Mouse (Mus musculus) heart, adult 2 months (tissue): ENCODE measurements at regions not wholly inside any gene's neighbourhood (a gene's known extent, or its start where the extent isn't known, plus 50 kb on each side); places are given as distances from the start of the nearest gene placed in this dataset.

Source experiments
- DNase-seq, 2 experiments: peaks; one replicate each; pipeline ENCODE4 v3.0.0; 2021
- H3K27ac ChIP-seq: fragments of 200-600 bp; 2 replicates; pipeline ENCODE4 v1.8.1; 2022
- H3K27me3 ChIP-seq: fragments of 200-500 bp; 2 replicates; pipeline ENCODE4 v1.6.1; 2012; ENCODE audit warnings: mild to moderate bottlenecking, low read length, inconsistent platforms, mixed read lengths; ENCODE audit not compliant: control insufficient read depth, insufficient read depth
- H3K36me3 ChIP-seq: fragments of 200-500 bp; 2 replicates; pipeline ENCODE4 v1.6.1; 2012; ENCODE audit warnings: low read length, inconsistent platforms; ENCODE audit not compliant: control insufficient read depth, insufficient read depth
- H3K4me1 ChIP-seq: fragments of 200-500 bp; 2 replicates; pipeline ENCODE4 v1.6.1; 2011; ENCODE audit warnings: low read length; ENCODE audit not compliant: control insufficient read depth, insufficient read depth
- H3K4me3 ChIP-seq: fragments of 200-600 bp; 2 replicates; pipeline ENCODE4 v1.8.1; 2022
- H3K79me2 ChIP-seq: fragments of 200-500 bp; replicated peaks from 2 replicates; pipeline ENCODE4 v1.6.1; 2012; ENCODE audit warnings: mild to moderate bottlenecking, inconsistent platforms, low read length, moderate library complexity, mixed read lengths; ENCODE audit not compliant: control insufficient read depth, insufficient read depth
- H3K9ac ChIP-seq: fragments of 200-500 bp; 2 replicates; pipeline ENCODE4 v1.6.1; 2012; ENCODE audit warnings: low read depth, mild to moderate bottlenecking, control low read depth, inconsistent platforms, low read length, mixed read lengths
- CTCF ChIP-seq: fragments of 200-600 bp; IDR thresholded peaks from 2 replicates; pipeline ENCODE4 v1.8.1; 2022; ENCODE audit warnings: antibody characterized with exemption, mild to moderate bottlenecking, moderate library complexity
- EP300 ChIP-seq: fragments of 200-500 bp; IDR thresholded peaks from 2 replicates; pipeline ENCODE4 v1.6.1; 2011; ENCODE audit warnings: low read depth, low read length, control low read depth; ENCODE audit not compliant: insufficient read depth
- POLR2A ChIP-seq: fragments of 200-500 bp; IDR thresholded peaks from 2 replicates; pipeline ENCODE4 v1.6.1; 2011; ENCODE audit warnings: mild to moderate bottlenecking, low read depth, low read length, control low read depth; ENCODE audit not compliant: insufficient read depth
- WGBS: fragments of 180-500 bp; shearing (Covaris S2); methylation state at CpG from one replicate; pipeline ENCODE4 v1.1.7; 2018; 5-methylcytosine and 5-hydroxymethylcytosine counted together
- intact Hi-C: fragments of 180-260 bp; cut with DNase I; formaldehyde crosslinking; loops from one replicate; pipeline ENCODE4 v1.15.1; 2025

- Histone ChIP-seq H3K27ac (peak overlapping the region; percentile 55), H3K27me3 (no peaks in the 10 kb centered on the region), H3K9ac (no peak overlapping the region), H3K36me3 (no peaks in the 10 kb centered on the region), H3K4me3 (no peak overlapping the region), H3K79me2 (no peaks in the 10 kb centered on the region), H3K4me1 (no peaks in the 10 kb centered on the region)
- peak in 1 of 2 experiments; percentile 32 for DNase-seq
- WGBS: 73% methylated on average over 4 of the region's 4 CpGs
- intact Hi-C loops: no loop called here
- TF ChIP-seq CTCF (no peak), EP300 (no peak), POLR2A (no peak)
Measured at GRCm38 (mm10) chr10:25023044-25023540, 95.8 kb upstream of the Arg1 start.

- H3K36me3 ChIP-seq: no peaks in the 10 kb centered on the region
- H3K79me2 ChIP-seq: no peaks in the 10 kb centered on the region
- intact Hi-C loops: no loop called here
- no peak for DNase-seq
- H3K4me3 ChIP-seq: no peak overlapping the region
- no peaks in the 10 kb centered on the region for H3K4me1 ChIP-seq
- TF ChIP-seq EP300 (no peak), CTCF (no peak), POLR2A (no peak)
- no peaks in the 10 kb centered on the region for H3K27me3 ChIP-seq
- H3K9ac ChIP-seq: no peak overlapping the region
- WGBS: 83% methylated on average over 2 of the region's 2 CpGs
- no peak overlapping the region for H3K27ac ChIP-seq
Measured at GRCm38 (mm10) chr10:25018946-25019345, 91.7 kb upstream of the Arg1 start.

- WGBS: 94% methylated on average over 1 of the region's 1 CpGs
- no peaks in the 10 kb centered on the region for H3K27me3 ChIP-seq
- H3K27ac ChIP-seq: no peak overlapping the region
- H3K9ac ChIP-seq: no peak overlapping the region
- H3K36me3 ChIP-seq: no peaks in the 10 kb centered on the region
- no peaks in the 10 kb centered on the region for H3K4me1 ChIP-seq
- no peak overlapping the region for H3K4me3 ChIP-seq
- no peak for TF ChIP-seq EP300
- no peak for TF ChIP-seq CTCF
- no peak for TF ChIP-seq POLR2A
- intact Hi-C loops: no loop called here
- DNase-seq: no peak
- no peaks in the 10 kb centered on the region for H3K79me2 ChIP-seq
Measured at GRCm38 (mm10) chr10:25017843-25018242, 90.6 kb upstream of the Arg1 start.

- no peak overlapping the region for H3K9ac ChIP-seq
- no peaks in the 10 kb centered on the region for H3K27me3 ChIP-seq
- TF ChIP-seq EP300: no peak
- no peak for TF ChIP-seq POLR2A
- no peak for TF ChIP-seq CTCF
- no peaks in the 10 kb centered on the region for H3K4me1 ChIP-seq
- intact Hi-C loops: no loop called here
- no peaks in the 10 kb centered on the region for H3K79me2 ChIP-seq
- peak; percentile 25 to 47 for DNase-seq
- H3K27ac ChIP-seq: no peak overlapping the region
- no peaks in the 10 kb centered on the region for H3K36me3 ChIP-seq
- whole genome bisulfite sequencing: 53% methylated on average over 9 of the region's 9 CpGs
- no peak overlapping the region for H3K4me3 ChIP-seq
Measured at GRCm38 (mm10) chr10:25016110-25016509, 88.8 kb upstream of the Arg1 start.

GRCm38 (mm10) chr10:25012129-25012528, 84.8 kb upstream of the Arg1 start:
- no peak for DNase-seq
- Histone ChIP-seq H3K4me3 (no peak overlapping the region), H3K27ac (no peak overlapping the region), H3K79me2 (no peaks in the 10 kb centered on the region), H3K9ac (no peak overlapping the region), H3K36me3 (no peaks in the 10 kb centered on the region), H3K27me3 (no peaks in the 10 kb centered on the region), H3K4me1 (no peaks in the 10 kb centered on the region)
- TF ChIP-seq CTCF: no peak
- no peak for TF ChIP-seq EP300
- TF ChIP-seq POLR2A: no peak
- intact Hi-C loops: no loop called here

- no peak overlapping the region for H3K4me3 ChIP-seq
- no peaks in the 10 kb centered on the region for H3K4me1 ChIP-seq
- no peaks in the 10 kb centered on the region for H3K27me3 ChIP-seq
- DNase-seq: no peak
- no peaks in the 10 kb centered on the region for H3K36me3 ChIP-seq
- 87% methylated on average over 8 of the region's 8 CpGs for WGBS
- H3K27ac ChIP-seq: no peak overlapping the region
- TF ChIP-seq EP300 (no peak), POLR2A (no peak), CTCF (no peak)
- no peaks in the 10 kb centered on the region for H3K79me2 ChIP-seq
- intact Hi-C loops: no loop called here
- no peak overlapping the region for H3K9ac ChIP-seq
Measured at GRCm38 (mm10) chr10:25001299-25001698, 74.0 kb upstream of the Arg1 start.
